Mouse (Mus musculus) embryonic facial prominence, embryonic 12.5 days (tissue): ENCODE results near the gene Pklr. TPM values are rescaled to one million over a fixed set of nuclear protein-coding genes. Genes with fewer than 3 reads are reported as not detected.

Experiments
- ATAC-seq: fragments of 200-750 bp; cut with Nextera tagmentation; 2 replicates; pipeline ENCODE4 v1.8.0; 2017; ENCODE audit not compliant: insufficient number of reproducible peaks, insufficient read depth, low FRiP score, low TSS enrichment
- H3K27ac ChIP-seq: fragments of 300-500 bp; sonication (generic); 2 replicates; pipeline ENCODE4 v1.5.1; 2016; ENCODE audit warnings: mild to moderate bottlenecking
- H3K27me3 ChIP-seq: fragments of 300-500 bp; sonication (generic); 2 replicates; pipeline ENCODE4 v1.6.1; 2016; ENCODE audit warnings: mild to moderate bottlenecking, moderate library complexity
- H3K36me3 ChIP-seq: fragments of 300-500 bp; sonication (generic); 2 replicates; pipeline ENCODE4 v1.6.1; 2016; ENCODE audit warnings: mild to moderate bottlenecking
- H3K4me1 ChIP-seq: fragments of 300-500 bp; sonication (generic); 2 replicates; pipeline ENCODE4 v1.6.1; 2016
- H3K4me2 ChIP-seq: fragments of 300-500 bp; sonication (generic); replicated peaks from 2 replicates; pipeline ENCODE4 v1.6.1; 2016; ENCODE audit warnings: mild to moderate bottlenecking, moderate library complexity
- H3K4me3 ChIP-seq: fragments of 300-500 bp; sonication (generic); 2 replicates; pipeline ENCODE4 v1.5.1; 2016; ENCODE audit warnings: mild to moderate bottlenecking
- H3K9ac ChIP-seq: fragments of 300-500 bp; sonication (generic); 2 replicates; pipeline ENCODE4 v1.6.1; 2016; ENCODE audit warnings: mild to moderate bottlenecking, moderate library complexity
- H3K9me3 ChIP-seq: fragments of 300-500 bp; sonication (generic); 2 replicates; pipeline ENCODE4 v1.6.1; 2016; ENCODE audit warnings: mild to moderate bottlenecking, moderate library complexity
- WGBS: fragments of 180-500 bp; shearing (Covaris S2); methylation state at CpG from one replicate; pipeline ENCODE4 v1.1.7; 2016; 5-methylcytosine and 5-hydroxymethylcytosine counted together
- polyA plus RNA-seq: library from polyadenylated mRNA; unstranded; fragments of >200 nt; fragmentation: Nextera tagmentation; extraction: Ambion mirVana; gene quantifications from 2 replicates; pipeline ENCODE4 v1.2.1, GENCODE M21; 2016

Pklr gene
- polyA plus RNA-seq, 1 experiment from 2014 or later: 0.27 TPM

DNA sequence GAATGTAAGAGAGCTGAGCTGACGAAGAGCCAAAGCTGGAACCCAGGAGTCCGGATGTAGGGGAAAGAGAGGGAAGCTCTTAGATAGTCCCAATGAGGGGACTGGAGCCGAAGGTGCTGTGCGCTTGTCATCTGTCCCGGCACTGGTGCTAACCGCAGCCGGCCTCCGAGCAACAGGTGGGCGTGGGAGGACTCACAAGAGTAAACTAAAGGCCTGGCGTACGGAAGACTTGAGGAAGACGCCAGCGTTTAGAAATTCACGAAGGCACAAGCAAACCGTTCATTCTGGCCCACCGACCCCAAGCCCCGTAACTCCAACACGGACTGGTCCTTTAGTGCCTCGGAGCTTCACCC, 34.5 kb upstream of the Pklr start:
- ATAC-seq: peak; percentile 22; the same call in 1 of the 2 replicates
- under 1% methylated on average over 19 of the region's 19 CpGs for WGBS
- H3K9ac ChIP-seq: peak overlapping the region; percentile 72
- H3K4me1 ChIP-seq: peaks cover 22% of the 10 kb centered on the region
- peak overlapping the region; percentile 92 for H3K4me2 ChIP-seq
- peaks cover 29% of the 10 kb centered on the region for H3K36me3 ChIP-seq
- H3K4me3 ChIP-seq: peak overlapping the region; percentile 76
- H3K27me3 ChIP-seq: no peaks in the 10 kb centered on the region
- peak overlapping the region; percentile 68; the same call in 1 of the 2 replicates for H3K27ac ChIP-seq
- no peaks in the 10 kb centered on the region for H3K9me3 ChIP-seq

GRCm38 (mm10) chr3:89101812-89102494, 34.0 kb upstream of the Pklr start, which contains the start of gene Fdps:
Fdps (minus strand) TSS chr3:89101959.
- H3K36me3 ChIP-seq: peaks cover 24% of the 10 kb centered on the region
- peak; percentile 99 for ATAC-seq
- no peaks in the 10 kb centered on the region for H3K27me3 ChIP-seq
- WGBS: 0% methylated on average over 26 of the region's 26 CpGs
- H3K4me3 ChIP-seq: peak within 1 kb of the TSS; percentile 76
- H3K9me3 ChIP-seq: no peaks in the 10 kb centered on the region
- H3K4me2 ChIP-seq: peak within 1 kb of the TSS; percentile 92
- H3K4me1 ChIP-seq: peaks cover 22% of the 10 kb centered on the region
- peak within 1 kb of the TSS; percentile 72 for H3K9ac ChIP-seq
- H3K27ac ChIP-seq: peak within 1 kb of the TSS; percentile 68

DNA sequence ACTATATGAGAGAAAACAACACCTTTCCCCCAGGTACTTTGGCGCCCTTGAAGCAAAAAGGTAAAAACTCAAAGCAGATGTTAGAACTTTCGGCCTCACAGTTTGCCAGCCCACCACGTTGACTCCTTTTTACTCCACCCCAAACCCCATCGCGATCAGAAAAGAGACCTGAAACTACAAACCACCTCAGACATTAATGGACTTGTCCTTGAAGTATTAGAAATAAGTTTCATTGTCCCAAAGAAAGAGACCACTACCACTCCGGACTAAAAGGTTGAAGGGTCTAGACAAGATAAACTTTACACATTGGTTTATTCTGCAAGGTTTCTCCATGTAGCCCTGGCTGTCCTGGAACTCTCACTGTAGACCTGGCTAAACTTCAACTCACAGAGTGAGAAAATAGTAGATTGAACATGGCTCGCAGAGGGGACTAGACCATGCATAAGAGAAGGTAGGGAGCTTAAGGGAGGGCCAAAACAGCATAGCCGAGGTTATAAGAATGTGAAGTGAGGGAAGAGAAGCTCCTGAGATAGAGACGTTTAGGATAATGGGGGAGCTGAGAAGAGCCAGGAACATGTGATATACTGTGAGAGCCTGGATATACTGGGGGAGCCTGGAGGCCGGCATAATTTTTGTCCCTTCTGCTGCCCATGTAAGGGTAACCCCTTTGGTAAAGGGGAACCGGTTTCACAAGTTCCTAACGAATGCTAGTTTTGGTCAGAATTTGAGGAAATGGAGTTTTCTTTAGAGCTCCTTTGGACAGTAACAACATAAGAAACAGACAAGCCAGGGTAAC, 33.2 kb upstream of the Pklr start:
- Histone ChIP-seq H3K4me1 (peaks cover 22% of the 10 kb centered on the region), H3K36me3 (peaks cover 20% of the 10 kb centered on the region), H3K4me2 (peak overlapping the region; percentile 92), H3K27me3 (no peaks in the 10 kb centered on the region), H3K9me3 (no peaks in the 10 kb centered on the region), H3K27ac (peak overlapping the region; percentile 60; the same call in 1 of the 2 replicates), H3K4me3 (peak overlapping the region; percentile 76), H3K9ac (no peak overlapping the region)
- WGBS: 59% methylated on average over 12 of the region's 12 CpGs
- no peak for ATAC-seq

DNA sequence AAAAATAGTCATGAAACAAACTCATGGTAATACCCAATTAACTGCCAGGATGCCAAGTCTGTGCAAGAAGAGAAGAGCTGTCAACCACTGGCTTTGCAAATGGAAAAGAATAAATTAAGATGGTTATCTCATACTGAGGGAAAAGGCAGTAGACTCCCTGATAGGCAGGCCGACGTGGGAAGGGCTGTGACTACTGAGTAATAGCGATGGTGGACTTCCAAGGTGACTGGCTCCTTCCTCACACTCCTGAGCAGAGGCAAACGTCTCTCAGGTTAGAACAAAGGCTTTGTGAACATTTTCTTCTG, 32.7 kb upstream of the Pklr start:
- H3K36me3 ChIP-seq: peaks cover 15% of the 10 kb centered on the region
- no peak overlapping the region for H3K4me3 ChIP-seq
- H3K4me1 ChIP-seq: peaks cover 22% of the 10 kb centered on the region
- no peak overlapping the region for H3K4me2 ChIP-seq
- no peaks in the 10 kb centered on the region for H3K9me3 ChIP-seq
- no peak for ATAC-seq
- H3K27me3 ChIP-seq: no peaks in the 10 kb centered on the region
- WGBS: 72% methylated on average over 4 of the region's 4 CpGs
- no peak overlapping the region for H3K9ac ChIP-seq
- H3K27ac ChIP-seq: no peak overlapping the region

DNA sequence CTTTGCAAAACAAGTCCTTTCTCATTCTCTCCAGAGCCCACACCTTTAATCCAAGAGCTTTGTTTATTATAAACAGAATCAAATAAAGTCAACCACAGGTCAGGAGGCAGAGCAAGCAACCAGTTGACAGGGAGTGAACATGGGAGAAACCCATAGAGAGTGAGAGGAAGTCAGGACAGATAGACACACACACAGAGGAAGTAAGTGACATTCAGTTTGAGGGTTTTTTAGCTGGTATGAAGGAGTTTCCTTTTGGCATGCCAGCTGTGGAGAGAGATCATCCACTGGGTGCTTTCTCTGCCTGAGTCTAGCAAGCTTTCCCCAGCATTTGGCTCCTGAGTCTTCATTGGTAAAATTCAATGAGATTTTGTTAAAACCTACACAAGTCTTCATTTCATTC, 29.1 kb upstream of the Pklr start:
- H3K27me3 ChIP-seq: no peaks in the 10 kb centered on the region
- H3K4me2 ChIP-seq: no peak overlapping the region
- H3K9me3 ChIP-seq: no peaks in the 10 kb centered on the region
- H3K4me1 ChIP-seq: no peaks in the 10 kb centered on the region
- H3K4me3 ChIP-seq: no peak overlapping the region
- no peak overlapping the region for H3K9ac ChIP-seq
- no peaks in the 10 kb centered on the region for H3K36me3 ChIP-seq
- H3K27ac ChIP-seq: no peak overlapping the region
- no peak for ATAC-seq

DNA sequence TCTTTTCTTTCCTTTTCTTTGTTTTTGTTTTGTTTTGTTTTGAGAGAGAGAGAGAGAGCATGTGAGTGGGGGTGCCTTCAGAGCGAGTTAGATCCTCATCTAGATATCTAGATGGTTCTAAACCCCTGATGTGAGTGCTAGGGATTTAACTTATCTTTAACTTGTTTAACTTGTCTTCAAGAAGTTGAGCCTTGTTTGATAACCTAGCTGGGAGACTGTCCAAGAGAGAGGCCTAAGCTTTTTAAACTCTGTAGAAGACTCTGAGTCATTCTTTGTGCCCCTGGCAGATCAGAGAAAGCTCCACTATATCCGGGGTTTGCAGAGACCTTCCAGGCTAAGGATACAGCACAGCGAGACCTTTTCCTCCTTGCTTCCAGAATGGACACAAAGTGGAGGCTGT, 28.4 kb upstream of the Pklr start:
- Histone ChIP-seq H3K9ac (no peak overlapping the region), H3K4me2 (no peak overlapping the region), H3K4me3 (no peak overlapping the region), H3K4me1 (no peaks in the 10 kb centered on the region), H3K27me3 (no peaks in the 10 kb centered on the region), H3K27ac (no peak overlapping the region), H3K36me3 (no peaks in the 10 kb centered on the region), H3K9me3 (no peaks in the 10 kb centered on the region)
- ATAC-seq: no peak
- 65% methylated on average over 3 of the region's 3 CpGs for WGBS

DNA sequence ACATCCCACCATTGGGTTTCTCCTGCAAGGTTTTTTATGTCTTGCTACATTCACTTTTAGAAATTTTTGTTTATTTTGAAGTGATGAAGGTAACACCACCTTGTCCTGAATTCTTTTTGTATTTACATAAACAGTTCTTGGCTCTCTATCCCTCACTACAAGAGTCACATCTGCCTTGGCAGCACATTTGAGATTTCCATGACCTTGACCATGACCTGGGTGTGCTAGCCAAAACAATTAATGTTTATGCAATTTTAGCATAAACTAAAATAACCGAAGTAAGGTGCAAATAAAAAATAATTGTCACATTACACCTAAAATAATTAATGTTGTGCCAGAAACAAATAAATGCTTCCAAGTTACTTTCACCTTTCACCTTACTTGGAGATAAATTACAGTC, 27.8 kb upstream of the Pklr start:
- no peaks in the 10 kb centered on the region for H3K27me3 ChIP-seq
- H3K36me3 ChIP-seq: no peaks in the 10 kb centered on the region
- no peaks in the 10 kb centered on the region for H3K9me3 ChIP-seq
- H3K4me2 ChIP-seq: no peak overlapping the region
- H3K4me1 ChIP-seq: no peaks in the 10 kb centered on the region
- H3K27ac ChIP-seq: no peak overlapping the region
- H3K9ac ChIP-seq: no peak overlapping the region
- 65% methylated on average over 1 of the region's 1 CpGs for WGBS
- ATAC-seq: no peak
- no peak overlapping the region for H3K4me3 ChIP-seq

DNA sequence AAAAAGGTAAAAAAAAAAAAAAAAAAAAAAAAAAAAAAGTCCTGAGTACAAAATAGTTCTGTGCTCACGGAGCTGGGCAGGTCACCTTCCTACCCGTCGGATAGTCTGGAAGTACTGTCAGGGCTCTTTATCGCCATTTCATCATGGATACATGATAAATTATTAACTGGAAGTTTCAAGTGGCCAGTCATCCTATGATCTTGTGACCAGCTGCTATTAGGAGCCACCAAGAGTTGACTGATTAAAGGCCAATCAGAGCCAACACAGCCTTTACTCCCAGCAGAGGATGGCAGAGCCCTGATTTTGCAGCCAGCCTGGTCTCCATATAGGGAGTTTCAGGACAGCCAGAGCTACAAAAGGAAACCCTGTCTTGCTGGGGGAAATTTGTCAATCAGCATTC, 22.9 kb upstream of the Pklr start:
- Histone ChIP-seq H3K4me1 (no peaks in the 10 kb centered on the region), H3K9me3 (no peaks in the 10 kb centered on the region), H3K27ac (no peak overlapping the region), H3K27me3 (no peaks in the 10 kb centered on the region), H3K4me2 (no peak overlapping the region), H3K36me3 (no peaks in the 10 kb centered on the region), H3K4me3 (no peak overlapping the region), H3K9ac (no peak overlapping the region)
- no peak for ATAC-seq
- WGBS: 82% methylated on average over 4 of the region's 4 CpGs

- Histone ChIP-seq H3K4me3 (no peak overlapping the region), H3K9me3 (no peaks in the 10 kb centered on the region), H3K36me3 (no peaks in the 10 kb centered on the region), H3K27me3 (no peaks in the 10 kb centered on the region), H3K9ac (no peak overlapping the region), H3K4me1 (no peaks in the 10 kb centered on the region), H3K4me2 (no peak overlapping the region), H3K27ac (no peak overlapping the region)
- no peak for ATAC-seq
- WGBS: 17% methylated on average over 2 of the region's 2 CpGs
These were observed 20.4 kb upstream of the Pklr start for GRCm38 (mm10) chr3:89115522-89115921.

DNA sequence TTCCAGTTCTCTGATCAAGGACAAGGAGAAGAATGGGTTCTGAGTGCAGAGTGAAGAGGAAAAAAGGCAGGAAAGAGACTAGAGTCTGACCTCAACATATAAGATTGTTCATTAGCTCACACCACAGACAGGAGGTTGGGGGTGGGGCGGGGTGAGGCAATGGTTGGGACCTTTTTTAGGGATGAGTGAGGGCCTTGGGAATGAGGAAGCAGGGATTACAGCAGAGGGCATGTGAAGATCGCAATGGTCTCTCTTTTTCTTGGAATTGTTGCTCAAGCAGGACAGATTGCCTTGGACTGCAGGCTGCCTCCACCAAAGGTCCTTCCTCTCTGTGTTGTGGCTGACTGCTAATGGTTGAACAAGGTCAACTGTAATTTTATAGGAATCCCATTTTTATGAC, 12.6 kb upstream of the Pklr start:
- 82% methylated on average over 2 of the region's 2 CpGs for WGBS
- Histone ChIP-seq H3K27me3 (no peaks in the 10 kb centered on the region), H3K27ac (no peak overlapping the region), H3K9ac (no peak overlapping the region), H3K9me3 (no peaks in the 10 kb centered on the region), H3K4me2 (no peak overlapping the region), H3K4me1 (no peaks in the 10 kb centered on the region), H3K36me3 (no peaks in the 10 kb centered on the region), H3K4me3 (no peak overlapping the region)
- no peak for ATAC-seq

DNA sequence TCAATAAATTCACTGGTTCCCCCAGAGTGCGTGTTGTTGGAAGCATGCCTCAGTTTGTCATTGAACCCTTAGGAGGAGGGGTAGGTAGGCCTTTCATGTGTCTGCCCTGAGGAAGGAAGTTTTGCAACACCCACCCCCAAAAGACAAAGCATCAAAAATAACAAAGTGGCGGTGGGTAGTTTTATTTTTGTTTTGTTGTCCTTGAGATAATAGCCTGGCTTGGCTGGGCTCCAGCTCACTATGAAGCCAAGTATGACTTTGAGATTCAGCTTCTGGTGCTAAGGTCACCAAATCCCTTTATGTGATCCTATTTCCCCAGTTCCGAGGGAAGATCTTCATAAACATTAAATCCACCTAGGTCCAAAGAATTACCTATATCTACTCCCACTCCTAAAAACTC, 11.7 kb upstream of the Pklr start:
- Histone ChIP-seq H3K9me3 (no peaks in the 10 kb centered on the region), H3K4me2 (no peak overlapping the region), H3K27me3 (no peaks in the 10 kb centered on the region), H3K4me3 (no peak overlapping the region), H3K27ac (no peak overlapping the region), H3K9ac (no peak overlapping the region), H3K4me1 (no peaks in the 10 kb centered on the region), H3K36me3 (no peaks in the 10 kb centered on the region)
- ATAC-seq: no peak
- 82% methylated on average over 3 of the region's 3 CpGs for WGBS

DNA sequence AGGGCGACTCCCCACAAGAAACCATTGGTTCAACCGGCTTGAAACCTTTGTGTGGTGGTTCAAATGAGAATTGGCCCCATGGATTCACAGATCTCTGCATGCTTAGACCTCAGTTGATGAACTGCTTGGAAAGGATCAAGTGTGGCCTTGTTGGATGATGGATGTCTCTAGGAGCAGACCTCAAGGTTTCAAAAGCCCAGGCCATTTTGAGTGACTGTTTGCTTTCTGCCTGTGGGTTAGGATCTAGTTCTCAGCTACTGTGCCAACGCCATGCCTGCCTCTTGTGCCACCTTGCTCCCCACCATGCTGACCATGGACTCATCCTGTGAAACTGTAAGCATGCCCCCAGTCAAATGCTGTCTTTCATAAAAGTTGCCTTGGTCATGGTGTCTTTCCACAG, 10.0 kb upstream of the Pklr start:
- ATAC-seq: no peak
- Histone ChIP-seq H3K27me3 (no peaks in the 10 kb centered on the region), H3K4me1 (no peaks in the 10 kb centered on the region), H3K9ac (no peak overlapping the region), H3K4me3 (no peak overlapping the region), H3K4me2 (no peak overlapping the region), H3K9me3 (no peaks in the 10 kb centered on the region), H3K27ac (no peak overlapping the region), H3K36me3 (no peaks in the 10 kb centered on the region)
- WGBS: 88% methylated on average over 3 of the region's 3 CpGs
